Mouse (Mus musculus) stomach, embryonic 16.5 days (tissue): ENCODE measurements around the gene Hspb8. TPM values are rescaled to one million over a fixed set of nuclear protein-coding genes. Genes with fewer than 3 reads are reported as not detected.
"Not testable (repeated sequence)": the region's sequence is repeated elsewhere in the genome, so short reads cannot be mapped to it uniquely, and the experiment has no call there.

Experiments used
- ATAC-seq: fragments of 200-750 bp; cut with Nextera tagmentation; 2 replicates; pipeline ENCODE4 v1.8.0; 2017; ENCODE audit warnings: moderate number of reproducible peaks, moderate TSS enrichment; ENCODE audit not compliant: insufficient read depth, low FRiP score
- H3K27ac ChIP-seq: fragments of 300-500 bp; sonication (generic); 2 replicates; pipeline ENCODE4 v1.5.1; 2014; ENCODE audit warnings: low read length
- H3K27me3 ChIP-seq: fragments of 300-500 bp; sonication (generic); 2 replicates; pipeline ENCODE4 v1.6.1; 2014; ENCODE audit warnings: low read length, control low read depth, mixed read lengths; ENCODE audit not compliant: control insufficient read depth, insufficient read depth
- H3K36me3 ChIP-seq: fragments of 300-500 bp; sonication (generic); 2 replicates; pipeline ENCODE4 v1.6.1; 2014; ENCODE audit warnings: low read length; ENCODE audit not compliant: control insufficient read depth, insufficient read depth
- H3K4me1 ChIP-seq: fragments of 300-500 bp; sonication (generic); 2 replicates; pipeline ENCODE4 v1.6.1; 2014; ENCODE audit warnings: low read length, control low read depth, mixed read lengths; ENCODE audit not compliant: control insufficient read depth, insufficient read depth
- H3K4me2 ChIP-seq: fragments of 300-500 bp; sonication (generic); 2 replicates; pipeline ENCODE4 v1.6.1; 2014; ENCODE audit warnings: low read depth, low read length, mixed read lengths
- H3K4me3 ChIP-seq: fragments of 300-500 bp; sonication (generic); replicated peaks from 2 replicates; pipeline ENCODE4 v1.5.1; 2014; ENCODE audit warnings: mild to moderate bottlenecking, low read length
- H3K9ac ChIP-seq: fragments of 300-500 bp; sonication (generic); 2 replicates; pipeline ENCODE4 v1.6.1; 2014; ENCODE audit warnings: low read length
- H3K9me3 ChIP-seq: fragments of 300-500 bp; sonication (generic); replicated peaks from 2 replicates; pipeline ENCODE4 v1.6.1; 2016; ENCODE audit warnings: low read length, control low read depth; ENCODE audit not compliant: control insufficient read depth
- WGBS: fragments of 180-500 bp; shearing (Covaris S2); extraction: QIAGEN DNeasy Blood & Tissue Kit; methylation state at CpG from one replicate; pipeline ENCODE4 v1.1.7; 2014; 5-methylcytosine and 5-hydroxymethylcytosine counted together
- polyA plus RNA-seq: library from polyadenylated mRNA; unstranded; fragments of >200 nt; fragmentation: Nextera tagmentation; extraction: Ambion mirVana; gene quantifications from 2 replicates; pipeline ENCODE4 v1.2.1, GENCODE M21; 2015

Hspb8 gene
- polyA plus RNA-seq, 1 experiment from 2014 or later = 38.5 TPM

GRCm38 (mm10) chr5:116387302-116387935 is 35.2 kb downstream of the Hspb8 start:
- ATAC-seq = no peak
- H3K9me3 ChIP-seq = no peaks in the 10 kb centered on the region
- no peaks in the 10 kb centered on the region for H3K27me3 ChIP-seq
- H3K9ac ChIP-seq = no peak overlapping the region
- WGBS = 60% methylated on average over 9 of the region's 9 CpGs
- H3K27ac ChIP-seq = no peak overlapping the region
- no peaks in the 10 kb centered on the region for H3K36me3 ChIP-seq
- H3K4me3 ChIP-seq = no peak overlapping the region
- H3K4me1 ChIP-seq = peaks cover 8% of the 10 kb centered on the region; the same call in 1 of the 2 replicates
- no peak overlapping the region for H3K4me2 ChIP-seq

GRCm38 (mm10) chr5:116386020-116386419 is 36.6 kb downstream of the Hspb8 start:
- Histone ChIP-seq H3K9ac (no peak overlapping the region), H3K27me3 (no peaks in the 10 kb centered on the region), H3K4me2 (no peak overlapping the region), H3K36me3 (no peaks in the 10 kb centered on the region), H3K4me1 (peaks cover 8% of the 10 kb centered on the region; the same call in 1 of the 2 replicates), H3K9me3 (no peaks in the 10 kb centered on the region), H3K4me3 (no peak overlapping the region), H3K27ac (no peak overlapping the region)
- WGBS = 40% methylated on average over 11 of the region's 11 CpGs
- ATAC-seq = no peak

GRCm38 (mm10) chr5:116382646-116383045 is 40.0 kb downstream of the Hspb8 start:
- H3K4me2 ChIP-seq, ATAC-seq, H3K4me3 ChIP-seq, H3K4me1 ChIP-seq, H3K9me3 ChIP-seq, H3K27me3 ChIP-seq, H3K9ac ChIP-seq, H3K27ac ChIP-seq, H3K36me3 ChIP-seq: not testable (repeated sequence)
- WGBS = 71% methylated on average over 7 of the region's 7 CpGs

- 62% methylated on average over 6 of the region's 6 CpGs for WGBS
- H3K4me1 ChIP-seq = no peaks in the 10 kb centered on the region
- no peaks in the 10 kb centered on the region for H3K27me3 ChIP-seq
- H3K36me3 ChIP-seq = no peaks in the 10 kb centered on the region
- no peak overlapping the region for H3K27ac ChIP-seq
- ATAC-seq = no peak
- no peaks in the 10 kb centered on the region for H3K9me3 ChIP-seq
- H3K4me2 ChIP-seq = no peak overlapping the region
- no peak overlapping the region for H3K4me3 ChIP-seq
- no peak overlapping the region for H3K9ac ChIP-seq
Observed at GRCm38 (mm10) chr5:116381726-116382125, 40.9 kb downstream of the Hspb8 start.

- H3K27me3 ChIP-seq = no peaks in the 10 kb centered on the region
- H3K27ac ChIP-seq = no peak overlapping the region
- no peak overlapping the region for H3K4me2 ChIP-seq
- H3K4me3 ChIP-seq = no peak overlapping the region
- H3K4me1 ChIP-seq = no peaks in the 10 kb centered on the region
- no peak for ATAC-seq
- 72% methylated on average over 15 of the region's 15 CpGs for WGBS
- no peaks in the 10 kb centered on the region for H3K9me3 ChIP-seq
- no peak overlapping the region for H3K9ac ChIP-seq
- H3K36me3 ChIP-seq = no peaks in the 10 kb centered on the region
Observed at GRCm38 (mm10) chr5:116381217-116381616, 41.4 kb downstream of the Hspb8 start.

GRCm38 (mm10) chr5:116380384-116380783 is 42.3 kb downstream of the Hspb8 start:
- H3K9me3 ChIP-seq = no peaks in the 10 kb centered on the region
- ATAC-seq = no peak
- no peak overlapping the region for H3K4me2 ChIP-seq
- WGBS = 80% methylated on average over 7 of the region's 7 CpGs
- no peak overlapping the region for H3K27ac ChIP-seq
- no peaks in the 10 kb centered on the region for H3K4me1 ChIP-seq
- H3K9ac ChIP-seq = no peak overlapping the region
- H3K36me3 ChIP-seq = no peaks in the 10 kb centered on the region
- H3K27me3 ChIP-seq = no peaks in the 10 kb centered on the region
- H3K4me3 ChIP-seq = no peak overlapping the region

- H3K9me3 ChIP-seq = no peaks in the 10 kb centered on the region
- H3K27me3 ChIP-seq = no peaks in the 10 kb centered on the region
- no peak overlapping the region for H3K27ac ChIP-seq
- H3K36me3 ChIP-seq = no peaks in the 10 kb centered on the region
- H3K4me1 ChIP-seq = no peaks in the 10 kb centered on the region
- H3K9ac ChIP-seq = no peak overlapping the region
- H3K4me3 ChIP-seq = no peak overlapping the region
- WGBS = 64% methylated on average over 5 of the region's 5 CpGs
- no peak overlapping the region for H3K4me2 ChIP-seq
- no peak for ATAC-seq
Observed at GRCm38 (mm10) chr5:116378872-116379271, 43.8 kb downstream of the Hspb8 start.

- Histone ChIP-seq H3K36me3 (no peaks in the 10 kb centered on the region), H3K9me3 (no peaks in the 10 kb centered on the region), H3K9ac (no peak overlapping the region), H3K27me3 (no peaks in the 10 kb centered on the region), H3K4me1 (no peaks in the 10 kb centered on the region), H3K4me2 (no peak overlapping the region), H3K4me3 (no peak overlapping the region), H3K27ac (no peak overlapping the region)
- 78% methylated on average over 9 of the region's 9 CpGs for WGBS
- ATAC-seq = no peak
Observed at GRCm38 (mm10) chr5:116367923-116368322, 54.7 kb downstream of the Hspb8 start.

GRCm38 (mm10) chr5:116366889-116367682 is 55.6 kb downstream of the Hspb8 start:
- Histone ChIP-seq H3K36me3 (no peaks in the 10 kb centered on the region), H3K4me3 (no peak overlapping the region), H3K4me2 (no peak overlapping the region), H3K9me3 (no peaks in the 10 kb centered on the region), H3K27me3 (no peaks in the 10 kb centered on the region), H3K27ac (no peak overlapping the region), H3K4me1 (no peaks in the 10 kb centered on the region), H3K9ac (no peak overlapping the region)
- 81% methylated on average over 20 of the region's 20 CpGs for WGBS
- no peak for ATAC-seq
